Mouse (Mus musculus) limb, embryonic 10.5 days (tissue): ENCODE measurements around the gene Cacna2d3. TPM values are rescaled to one million over a fixed set of nuclear protein-coding genes. Genes with fewer than 3 reads are reported as not detected.

Experiments used
- DNase-seq: peaks from one replicate; pipeline ENCODE4 v3.0.0-alpha.2; 2017; ENCODE audit warnings: low spot score
- H3K27ac ChIP-seq: fragments of 300-500 bp; sonication (generic); 2 replicates; pipeline ENCODE4 v1.5.1; 2016; ENCODE audit warnings: mild to moderate bottlenecking
- H3K27me3 ChIP-seq: fragments of 300-500 bp; sonication (generic); 2 replicates; pipeline ENCODE4 v1.6.1; 2016; ENCODE audit warnings: low read depth, mild to moderate bottlenecking; ENCODE audit not compliant: poor library complexity, severe bottlenecking
- H3K36me3 ChIP-seq: fragments of 300-500 bp; sonication (generic); 2 replicates; pipeline ENCODE4 v1.6.1; 2016; ENCODE audit warnings: mild to moderate bottlenecking, moderate library complexity
- H3K4me1 ChIP-seq: fragments of 300-500 bp; sonication (generic); 2 replicates; pipeline ENCODE4 v1.6.1; 2016
- H3K4me3 ChIP-seq: fragments of 300-500 bp; sonication (generic); 2 replicates; pipeline ENCODE4 v1.5.1; 2016; ENCODE audit warnings: mild to moderate bottlenecking, moderate library complexity
- H3K9me3 ChIP-seq: fragments of 300-500 bp; sonication (generic); replicated peaks from 2 replicates; pipeline ENCODE4 v1.6.1; 2016; ENCODE audit warnings: mild to moderate bottlenecking
- WGBS: fragments of 180-500 bp; shearing (Covaris S2); methylation state at CpG from one replicate; pipeline ENCODE4 v1.1.7; 2016; 5-methylcytosine and 5-hydroxymethylcytosine counted together
- polyA plus RNA-seq: library from polyadenylated mRNA; unstranded; fragments of >200 nt; fragmentation: Nextera tagmentation; extraction: Ambion mirVana; gene quantifications from 2 replicates; pipeline ENCODE4 v1.2.1, GENCODE M21; 2016

The Cacna2d3 gene
- polyA plus RNA-seq, 1 experiment from 2014 or later, result 0.86 TPM

- H3K27ac ChIP-seq, result no peak overlapping the region
- H3K36me3 ChIP-seq, result no peaks in the 10 kb centered on the region
- WGBS, result 92% methylated on average over 3 of the region's 3 CpGs
- H3K4me3 ChIP-seq, result no peak overlapping the region
- H3K27me3 ChIP-seq, result no peaks in the 10 kb centered on the region
- no peaks in the 10 kb centered on the region for H3K9me3 ChIP-seq
- no peak for DNase-seq
- peaks cover 30% of the 10 kb centered on the region for H3K4me1 ChIP-seq
Measured at GRCm38 (mm10) chr14:29013161-29013560, 708.5 kb downstream of the Cacna2d3 start.

DNA sequence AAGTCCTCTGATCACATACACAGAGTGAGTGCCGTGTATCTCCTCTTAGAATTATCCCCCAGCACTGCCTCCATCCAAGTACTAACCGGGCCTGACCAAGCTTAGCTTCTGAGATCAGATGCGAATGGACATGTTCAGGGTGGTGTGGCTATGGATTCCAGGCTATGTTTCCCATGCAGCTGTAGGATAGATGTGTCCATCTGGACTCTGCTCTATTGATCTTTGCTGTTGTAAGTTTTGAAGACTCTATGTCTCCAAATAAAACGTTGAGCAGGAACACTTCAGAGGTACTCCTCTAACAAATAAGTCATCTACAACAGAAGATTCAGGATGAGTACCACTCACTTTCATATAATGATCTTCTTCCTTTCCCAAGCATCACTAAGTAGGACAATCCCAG lies 712.0 kb downstream of the Cacna2d3 start:
- DNase-seq, result no peak
- Histone ChIP-seq H3K4me3 (no peak overlapping the region), H3K27me3 (no peaks in the 10 kb centered on the region), H3K27ac (no peak overlapping the region), H3K9me3 (no peaks in the 10 kb centered on the region), H3K4me1 (peaks cover 8% of the 10 kb centered on the region), H3K36me3 (no peaks in the 10 kb centered on the region)
- 92% methylated on average over 4 of the region's 4 CpGs for WGBS

GRCm38 (mm10) chr14:29005228-29005840 lies 716.3 kb downstream of the Cacna2d3 start:
- Histone ChIP-seq H3K27me3 (no peaks in the 10 kb centered on the region), H3K4me1 (peaks cover 8% of the 10 kb centered on the region), H3K4me3 (no peak overlapping the region), H3K27ac (no peak overlapping the region), H3K9me3 (no peaks in the 10 kb centered on the region), H3K36me3 (no peaks in the 10 kb centered on the region)
- DNase-seq, result no peak
- WGBS, result 85% methylated on average over 5 of the region's 5 CpGs

DNA sequence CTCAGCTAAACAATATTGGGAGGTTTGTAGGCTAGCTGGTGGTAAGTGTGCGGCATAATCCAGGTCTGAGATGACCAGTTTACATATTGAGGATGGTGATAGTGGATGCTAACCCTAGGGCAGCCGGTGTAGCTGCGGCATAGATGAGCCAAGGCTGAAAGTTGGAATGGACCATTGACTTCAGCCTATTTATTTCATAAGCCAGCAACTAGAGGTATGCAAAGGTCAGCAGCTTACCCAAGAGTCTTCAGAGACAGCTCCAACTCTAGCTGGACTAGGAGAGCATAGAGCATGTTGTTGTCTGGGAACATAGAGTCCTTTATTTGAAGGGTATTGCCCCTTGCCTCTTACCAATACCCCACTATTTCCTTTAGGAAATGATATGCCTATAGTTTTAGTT lies 725.1 kb downstream of the Cacna2d3 start:
- WGBS, result 95% methylated on average over 3 of the region's 3 CpGs
- Histone ChIP-seq H3K36me3 (no peaks in the 10 kb centered on the region), H3K27ac (no peak overlapping the region), H3K4me3 (no peak overlapping the region), H3K27me3 (no peaks in the 10 kb centered on the region), H3K4me1 (peaks cover 8% of the 10 kb centered on the region; the same call in 1 of the 2 replicates), H3K9me3 (no peaks in the 10 kb centered on the region)
- DNase-seq, result no peak

GRCm38 (mm10) chr14:28988211-28988900 lies 733.3 kb downstream of the Cacna2d3 start:
- no peaks in the 10 kb centered on the region for H3K36me3 ChIP-seq
- no peak for DNase-seq
- WGBS, result 87% methylated on average over 7 of the region's 7 CpGs

GRCm38 (mm10) chr14:28984276-28984675 lies 737.4 kb downstream of the Cacna2d3 start:
- Histone ChIP-seq H3K4me1 (peaks cover 16% of the 10 kb centered on the region), H3K27me3 (no peaks in the 10 kb centered on the region), H3K27ac (no peak overlapping the region), H3K9me3 (no peaks in the 10 kb centered on the region), H3K36me3 (no peaks in the 10 kb centered on the region), H3K4me3 (no peak overlapping the region)
- 81% methylated on average over 2 of the region's 2 CpGs for WGBS
- no peak for DNase-seq

More at GRCm38 (mm10) chr14:28988211-28988900, 733.3 kb downstream of the Cacna2d3 start:
- Histone ChIP-seq H3K4me3 (no peak overlapping the region), H3K4me1 (no peaks in the 10 kb centered on the region), H3K27me3 (no peaks in the 10 kb centered on the region), H3K27ac (no peak overlapping the region), H3K9me3 (no peaks in the 10 kb centered on the region)

GRCm38 (mm10) chr14:28980482-28980881 lies 741.2 kb downstream of the Cacna2d3 start:
- Histone ChIP-seq H3K4me1 (peaks cover 16% of the 10 kb centered on the region), H3K27me3 (no peaks in the 10 kb centered on the region), H3K36me3 (no peaks in the 10 kb centered on the region), H3K9me3 (no peaks in the 10 kb centered on the region), H3K4me3 (no peak overlapping the region), H3K27ac (peak overlapping the region; percentile 74)
- peak; percentile 53 for DNase-seq
- WGBS, result 47% methylated on average over 3 of the region's 3 CpGs

- Histone ChIP-seq H3K4me1 (peaks cover 20% of the 10 kb centered on the region), H3K27me3 (no peaks in the 10 kb centered on the region), H3K36me3 (no peaks in the 10 kb centered on the region), H3K9me3 (no peaks in the 10 kb centered on the region), H3K27ac (no peak overlapping the region), H3K4me3 (no peak overlapping the region)
- WGBS, result 93% methylated on average over 2 of the region's 2 CpGs
- DNase-seq, result no peak
Measured at GRCm38 (mm10) chr14:28979230-28979629, 742.4 kb downstream of the Cacna2d3 start.

- H3K36me3 ChIP-seq, result no peaks in the 10 kb centered on the region
- peak; percentile 72 for DNase-seq
- no peaks in the 10 kb centered on the region for H3K27me3 ChIP-seq
- 16% methylated on average over 5 of the region's 5 CpGs for WGBS
- no peaks in the 10 kb centered on the region for H3K9me3 ChIP-seq
- H3K4me3 ChIP-seq, result 0 out of 2 replicates have a peak overlapping the region, but pooled peaks have one; percentile 6
- H3K27ac ChIP-seq, result peak overlapping the region; percentile 86
- peaks cover 43% of the 10 kb centered on the region for H3K4me1 ChIP-seq
Measured at GRCm38 (mm10) chr14:28972620-28973019, 749.0 kb downstream of the Cacna2d3 start.

DNA sequence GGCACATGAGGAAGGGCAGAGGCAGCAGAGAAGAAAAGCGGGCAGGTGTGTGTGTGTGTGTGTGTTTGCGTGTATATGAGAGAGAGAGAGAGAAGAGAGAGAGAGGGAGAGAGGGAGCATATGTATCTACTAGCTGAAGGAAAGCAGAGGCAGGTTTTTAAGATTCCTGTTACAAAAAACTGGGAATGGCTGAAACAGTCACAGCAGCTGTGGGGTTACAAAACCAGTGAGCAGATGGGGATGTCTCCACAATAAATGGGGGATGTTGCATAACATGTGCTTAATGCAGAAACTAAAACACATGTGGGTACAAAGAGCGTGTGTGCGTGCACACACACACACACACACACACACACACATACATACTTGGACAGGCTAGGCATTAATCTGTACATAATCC lies 752.4 kb downstream of the Cacna2d3 start:
- Histone ChIP-seq H3K4me3 (no peak overlapping the region), H3K9me3 (no peaks in the 10 kb centered on the region), H3K36me3 (no peaks in the 10 kb centered on the region), H3K4me1 (peaks cover 42% of the 10 kb centered on the region), H3K27ac (no peak overlapping the region), H3K27me3 (no peaks in the 10 kb centered on the region)
- no peak for DNase-seq
- over 99% methylated on average over 4 of the region's 4 CpGs for WGBS

- no peaks in the 10 kb centered on the region for H3K36me3 ChIP-seq
- no peaks in the 10 kb centered on the region for H3K27me3 ChIP-seq
- H3K4me3 ChIP-seq, result no peak overlapping the region
- DNase-seq, result no peak
- no peak overlapping the region for H3K27ac ChIP-seq
- H3K4me1 ChIP-seq, result peaks cover 22% of the 10 kb centered on the region
- H3K9me3 ChIP-seq, result no peaks in the 10 kb centered on the region
Measured at GRCm38 (mm10) chr14:28966881-28967280, 754.8 kb downstream of the Cacna2d3 start.

DNA sequence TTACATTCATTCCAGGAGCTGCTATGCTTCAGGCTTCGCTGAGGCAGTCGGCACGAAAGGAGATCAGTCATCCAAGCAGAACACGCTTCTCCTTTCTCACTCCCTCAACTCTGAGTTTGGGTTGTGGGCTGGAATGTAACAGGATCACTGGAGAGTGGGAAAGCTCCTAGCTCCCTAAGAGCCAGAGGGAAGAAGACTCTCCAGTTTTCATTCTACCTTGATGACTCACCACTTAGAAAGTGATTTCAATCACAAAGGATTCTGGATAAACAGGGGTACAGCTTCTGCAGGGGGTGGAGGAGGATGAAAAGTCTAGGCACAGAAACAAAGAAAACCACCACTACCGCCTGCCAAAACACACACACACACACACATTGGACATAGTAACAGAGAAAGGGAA lies 760.3 kb downstream of the Cacna2d3 start:
- 89% methylated on average over 5 of the region's 5 CpGs for WGBS
- Histone ChIP-seq H3K4me1 (peaks cover 21% of the 10 kb centered on the region), H3K36me3 (no peaks in the 10 kb centered on the region), H3K27ac (no peak overlapping the region; the same call in 1 of the 2 replicates), H3K27me3 (no peaks in the 10 kb centered on the region), H3K4me3 (no peak overlapping the region), H3K9me3 (no peaks in the 10 kb centered on the region)
- DNase-seq, result no peak

DNA sequence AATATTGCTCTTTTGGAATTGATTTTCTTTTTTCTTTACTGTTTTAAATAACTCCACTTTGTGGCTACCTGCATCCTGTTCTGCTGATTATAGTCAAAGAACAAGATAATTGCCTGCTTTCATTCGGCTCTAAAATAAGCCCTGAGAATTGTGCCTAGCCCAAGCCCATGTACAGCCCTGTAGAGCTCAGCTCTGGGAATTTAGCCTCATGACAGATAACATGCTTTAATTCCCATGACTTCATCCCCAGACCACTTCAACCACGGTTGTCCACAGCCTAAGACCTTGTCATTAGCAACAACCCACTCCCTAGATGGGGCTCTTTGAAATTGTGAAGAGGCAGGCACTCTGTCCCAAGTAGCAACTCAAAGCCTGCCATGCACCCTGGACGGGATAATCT lies 762.6 kb downstream of the Cacna2d3 start:
- Histone ChIP-seq H3K27me3 (no peaks in the 10 kb centered on the region), H3K27ac (no peak overlapping the region), H3K9me3 (no peaks in the 10 kb centered on the region), H3K4me1 (peaks cover 35% of the 10 kb centered on the region), H3K36me3 (no peaks in the 10 kb centered on the region), H3K4me3 (no peak overlapping the region)
- 62% methylated on average over 3 of the region's 3 CpGs for WGBS
- no peak for DNase-seq
